Mouse (Mus musculus) limb, embryonic 11.5 days (tissue): ENCODE results near the gene Sox8. TPM values are rescaled to one million over a fixed set of nuclear protein-coding genes. Genes with fewer than 3 reads are reported as not detected.
A peak's percentile ranks its signal among the peaks of the same experiment; 100 is the strongest.

Experiments
- ATAC-seq: fragments of 200-750 bp; cut with Nextera tagmentation; 2 replicates; pipeline ENCODE4 v1.8.0; 2017; ENCODE audit warnings: low read depth; ENCODE audit not compliant: insufficient number of reproducible peaks, low FRiP score, low TSS enrichment
- DNase-seq: peaks from one replicate; pipeline ENCODE4 v3.0.0-alpha.2; 2015; ENCODE audit warnings: low spot score
- H3K27ac ChIP-seq: fragments of 300-500 bp; sonication (generic); replicated peaks from 2 replicates; pipeline ENCODE4 v1.5.1; 2014; ENCODE audit warnings: low read depth, mild to moderate bottlenecking, low read length
- H3K27me3 ChIP-seq: fragments of 300-500 bp; sonication (generic); 2 replicates; pipeline ENCODE4 v1.6.1; 2014; ENCODE audit warnings: mild to moderate bottlenecking, low read length, mixed read lengths; ENCODE audit not compliant: control insufficient read depth, insufficient read depth
- H3K36me3 ChIP-seq: fragments of 300-500 bp; sonication (generic); 2 replicates; pipeline ENCODE4 v1.6.1; 2014; ENCODE audit warnings: mild to moderate bottlenecking, low read length, moderate library complexity, mixed read lengths; ENCODE audit not compliant: control insufficient read depth, insufficient read depth
- H3K4me1 ChIP-seq: fragments of 300-500 bp; sonication (generic); 2 replicates; pipeline ENCODE4 v1.6.1; 2014; ENCODE audit warnings: low read length, mixed read lengths; ENCODE audit not compliant: control insufficient read depth, insufficient read depth
- H3K4me2 ChIP-seq: fragments of 300-500 bp; sonication (generic); 2 replicates; pipeline ENCODE4 v1.6.1; 2014; ENCODE audit warnings: low read depth, mild to moderate bottlenecking, moderate library complexity; ENCODE audit not compliant: severe bottlenecking
- H3K4me3 ChIP-seq: fragments of 300-500 bp; sonication (generic); 2 replicates; pipeline ENCODE4 v1.5.1; 2014; ENCODE audit warnings: low read depth, low read length
- H3K9ac ChIP-seq: fragments of 300-500 bp; sonication (generic); 2 replicates; pipeline ENCODE4 v1.6.1; 2014; ENCODE audit warnings: mild to moderate bottlenecking, low read length
- H3K9me3 ChIP-seq: fragments of 300-500 bp; sonication (generic); 2 replicates; pipeline ENCODE4 v1.6.1; 2016; ENCODE audit warnings: low read length; ENCODE audit not compliant: control insufficient read depth
- WGBS: fragments of 180-500 bp; shearing (Covaris S2); extraction: QIAGEN DNeasy Blood & Tissue Kit; methylation state at CpG from one replicate; pipeline ENCODE4 v1.1.7; 2014; 5-methylcytosine and 5-hydroxymethylcytosine counted together
- polyA plus RNA-seq: library from polyadenylated mRNA; unstranded; fragments of >200 nt; fragmentation: Nextera tagmentation; extraction: Ambion mirVana; gene quantifications from 2 replicates; pipeline ENCODE4 v1.2.1, GENCODE M21; 2014

Sox8 gene
- polyA plus RNA-seq, 1 experiment from 2014 or later: 8.8 TPM

DNA sequence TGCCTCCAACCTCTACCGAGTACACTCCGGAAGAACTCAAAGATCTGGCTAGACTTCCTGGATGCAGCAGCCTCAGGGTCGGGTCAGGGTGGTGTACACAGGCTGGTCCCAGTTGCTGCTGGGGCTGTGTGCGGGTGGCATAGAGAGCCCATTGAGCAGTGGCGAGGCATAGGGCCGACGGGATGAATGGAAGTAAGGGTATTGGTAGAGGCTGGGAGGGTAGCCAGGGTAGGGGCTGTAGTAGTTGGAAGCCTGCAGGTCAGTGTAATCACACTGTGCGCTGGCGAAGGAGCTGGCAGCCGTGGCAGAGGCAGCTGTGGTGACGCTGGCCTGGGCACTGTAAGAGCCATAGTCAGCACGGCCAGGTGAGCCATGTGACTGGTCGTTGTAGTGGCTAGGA lies 3.2 kb downstream of the Sox8 start:
- H3K27me3 ChIP-seq: peaks cover 13% of the 10 kb centered on the region
- peaks cover 26% of the 10 kb centered on the region for H3K4me1 ChIP-seq
- no peak overlapping the region for H3K4me3 ChIP-seq
- ATAC-seq (no peak), DNase-seq (no peak)
- no peaks in the 10 kb centered on the region for H3K36me3 ChIP-seq
- peak overlapping the region; percentile 10; the same call in 1 of the 2 replicates for H3K4me2 ChIP-seq
- H3K9me3 ChIP-seq: no peaks in the 10 kb centered on the region
- no peak overlapping the region for H3K9ac ChIP-seq
- H3K27ac ChIP-seq: no peak overlapping the region
- WGBS: 81% methylated on average over 13 of the region's 13 CpGs

DNA sequence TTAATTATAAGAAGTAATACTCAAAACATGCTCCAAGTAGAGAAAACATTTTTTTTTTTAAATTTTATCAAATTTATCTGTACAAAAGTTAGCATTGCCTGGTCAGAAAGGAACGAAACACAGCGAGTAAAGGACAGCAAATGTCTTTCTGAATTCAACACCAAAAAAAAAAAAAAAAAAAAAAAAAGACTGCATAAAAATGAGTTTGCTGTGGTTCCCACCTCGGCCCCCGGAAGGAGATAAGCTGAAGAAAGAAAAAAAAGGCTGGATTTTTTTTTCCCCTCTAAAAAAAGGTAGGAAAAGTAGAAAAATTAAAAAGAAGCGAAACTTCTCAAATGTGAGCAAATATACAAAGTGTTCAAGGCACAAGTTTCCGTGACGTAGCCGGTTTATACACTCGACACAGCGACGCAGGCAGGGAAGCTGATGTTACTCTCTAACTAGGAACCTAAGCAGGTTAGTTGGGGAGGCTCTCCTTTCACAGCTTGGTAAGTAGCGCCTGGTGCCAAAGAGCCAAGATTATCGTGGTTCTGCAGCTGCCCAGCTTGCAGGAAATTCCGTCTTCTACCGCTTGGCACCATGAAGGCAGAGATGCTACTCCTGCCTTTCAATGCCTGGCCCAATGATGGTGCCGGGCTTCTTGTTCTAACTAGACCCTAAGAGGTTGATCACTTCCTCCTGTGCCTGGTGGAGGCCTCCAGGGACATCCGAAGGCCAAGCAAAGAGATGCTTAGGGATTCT lies 4.5 kb downstream of the Sox8 start:
- WGBS: 81% methylated on average over 17 of the region's 17 CpGs
- no peak for DNase-seq
- Histone ChIP-seq H3K9ac (no peak overlapping the region), H3K4me2 (no peak overlapping the region), H3K4me1 (peaks cover 19% of the 10 kb centered on the region), H3K9me3 (no peaks in the 10 kb centered on the region), H3K36me3 (no peaks in the 10 kb centered on the region), H3K27me3 (peaks cover 13% of the 10 kb centered on the region; the same call in 1 of the 2 replicates), H3K4me3 (no peak overlapping the region), H3K27ac (no peak overlapping the region)
- no peak for ATAC-seq

DNA sequence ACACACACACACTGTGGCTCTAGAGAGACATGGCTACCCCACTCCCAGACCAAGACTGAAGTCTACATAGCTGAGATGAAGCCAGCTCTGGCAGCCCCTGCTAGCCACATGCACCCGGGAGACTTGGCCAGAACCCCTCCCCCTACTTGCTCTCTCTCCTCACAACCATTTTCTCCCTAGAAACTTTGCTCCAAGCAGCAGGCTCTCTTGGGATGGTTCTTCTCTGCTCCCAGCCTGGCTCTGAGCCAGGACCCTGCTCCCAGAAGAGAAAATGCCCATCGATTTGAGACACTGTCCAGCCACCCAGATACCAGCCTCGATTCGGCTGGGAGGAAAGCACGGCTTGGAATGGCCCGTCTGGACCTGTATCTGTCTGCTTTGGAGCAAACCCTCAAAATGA lies 5.2 kb downstream of the Sox8 start:
- Histone ChIP-seq H3K4me1 (peaks cover 16% of the 10 kb centered on the region), H3K36me3 (no peaks in the 10 kb centered on the region), H3K9me3 (no peaks in the 10 kb centered on the region), H3K4me2 (no peak overlapping the region), H3K4me3 (no peak overlapping the region), H3K27me3 (peaks cover 13% of the 10 kb centered on the region; the same call in 1 of the 2 replicates), H3K27ac (no peak overlapping the region), H3K9ac (no peak overlapping the region)
- DNase-seq (peak; percentile 41), ATAC-seq (no peak)
- WGBS: 21% methylated on average over 6 of the region's 6 CpGs

DNA sequence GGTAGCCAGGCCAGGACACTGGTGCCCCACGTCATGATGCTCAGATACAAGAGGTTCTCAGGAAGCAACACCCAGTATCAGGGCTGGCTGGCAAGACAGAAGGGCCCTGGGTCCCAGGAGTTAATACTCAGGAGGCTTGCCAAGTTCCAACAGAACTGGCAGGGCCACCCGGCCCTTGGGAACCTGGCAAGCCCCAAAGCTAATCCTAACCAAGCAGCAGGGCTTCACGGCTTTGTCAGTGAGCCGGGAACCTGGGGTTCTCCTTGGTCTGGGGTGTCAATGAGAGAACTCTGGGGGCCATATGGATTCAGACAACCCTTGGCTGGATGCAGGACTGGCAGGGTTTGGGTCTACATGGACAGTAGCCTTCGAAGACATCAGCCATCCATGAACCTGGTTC lies 6.0 kb downstream of the Sox8 start:
- Histone ChIP-seq H3K4me2 (no peak overlapping the region), H3K27ac (no peak overlapping the region), H3K4me3 (no peak overlapping the region), H3K36me3 (no peaks in the 10 kb centered on the region), H3K9ac (no peak overlapping the region), H3K27me3 (peaks cover 8% of the 10 kb centered on the region; the same call in 1 of the 2 replicates), H3K9me3 (no peaks in the 10 kb centered on the region), H3K4me1 (peaks cover 12% of the 10 kb centered on the region)
- DNase-seq (no peak), ATAC-seq (no peak)
- WGBS: 89% methylated on average over 5 of the region's 5 CpGs

DNA sequence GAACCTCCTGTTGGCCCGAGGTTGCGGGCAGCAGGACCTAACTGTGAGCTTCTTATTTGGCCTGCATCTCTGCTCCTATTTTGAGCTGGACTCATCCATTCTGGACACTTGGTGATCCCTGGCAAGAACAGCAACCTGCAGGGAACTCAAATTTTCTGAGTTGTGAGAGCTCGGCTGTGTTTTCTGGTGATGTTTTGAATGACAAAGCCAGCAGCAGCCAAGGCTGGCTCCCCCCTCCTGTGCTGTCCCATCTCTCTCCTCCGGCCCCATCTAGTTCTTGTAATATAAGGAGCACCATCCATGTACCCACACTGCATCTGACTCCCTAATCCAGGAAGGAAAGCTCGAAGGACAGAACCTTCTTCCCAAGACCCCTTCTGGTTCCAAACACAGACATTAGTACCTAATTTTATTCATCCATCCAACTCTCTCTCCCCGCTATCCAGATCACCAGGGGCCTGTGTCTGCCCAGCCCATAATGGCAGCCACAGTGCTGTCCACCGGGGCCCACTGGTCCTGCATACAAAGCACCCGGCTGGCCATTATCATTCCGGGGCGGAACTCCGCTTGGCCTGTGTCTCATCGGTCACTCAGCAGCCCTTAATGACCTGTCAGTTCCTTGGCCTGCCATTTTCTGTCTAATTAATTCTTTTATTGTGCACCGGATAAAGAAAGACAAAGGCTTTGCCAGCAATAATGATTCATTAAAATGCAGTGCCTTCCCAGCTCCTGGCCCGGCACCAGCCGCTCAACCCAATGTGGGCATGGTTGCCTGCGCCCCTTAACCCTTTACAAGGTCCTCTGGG lies 9.1 kb downstream of the Sox8 start:
- DNase-seq (no peak), ATAC-seq (no peak)
- Histone ChIP-seq H3K4me1 (peaks cover 10% of the 10 kb centered on the region), H3K27me3 (0 out of 2 replicates have a peak, but pooled peaks cover 2% of the 10 kb centered on the region), H3K36me3 (no peaks in the 10 kb centered on the region), H3K4me3 (no peak overlapping the region), H3K9ac (no peak overlapping the region), H3K4me2 (no peak overlapping the region), H3K9me3 (no peaks in the 10 kb centered on the region), H3K27ac (no peak overlapping the region)
- WGBS: 69% methylated on average over 16 of the region's 16 CpGs

DNA sequence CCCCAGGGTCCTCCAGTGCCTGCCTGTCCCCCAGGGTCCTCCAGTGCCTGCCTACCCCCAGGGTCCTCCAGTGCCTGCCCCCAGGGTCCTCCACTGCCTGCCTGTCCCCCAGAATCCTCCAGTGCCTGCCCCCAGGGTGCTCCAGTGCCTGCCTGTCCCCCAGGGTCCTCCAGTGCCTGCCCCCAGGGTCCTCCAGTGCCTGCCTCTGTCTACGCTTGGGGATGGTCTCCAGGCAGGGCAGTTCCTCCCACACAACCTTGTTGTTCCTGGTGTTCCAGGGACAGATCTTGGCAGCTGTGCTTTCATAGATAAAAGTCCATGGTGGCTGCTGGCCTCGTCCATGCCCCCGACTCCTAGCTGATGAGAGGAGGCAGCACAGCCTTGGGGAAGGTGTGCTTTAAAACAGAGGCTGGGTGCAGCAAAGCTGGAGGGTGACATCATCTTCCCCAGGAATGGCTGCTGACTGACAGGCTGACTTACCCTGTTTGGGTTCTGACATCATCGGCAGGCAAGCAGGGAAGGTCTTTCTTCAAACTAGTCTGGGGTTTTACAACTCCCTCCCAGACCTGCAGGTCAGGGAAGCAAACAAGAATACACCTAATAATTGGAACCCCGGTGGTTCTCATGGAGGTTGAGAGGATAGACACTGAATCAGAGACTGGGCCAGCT lies 9.8 kb downstream of the Sox8 start:
- no peak for ATAC-seq
- H3K4me3 ChIP-seq: no peak overlapping the region
- H3K4me2 ChIP-seq: no peak overlapping the region
- H3K27me3 ChIP-seq: 0 out of 2 replicates have a peak, but pooled peaks cover 2% of the 10 kb centered on the region
- H3K36me3 ChIP-seq: no peaks in the 10 kb centered on the region
- H3K4me1 ChIP-seq: peaks cover 18% of the 10 kb centered on the region
- H3K27ac ChIP-seq: no peak overlapping the region
- H3K9ac ChIP-seq: no peak overlapping the region
- H3K9me3 ChIP-seq: no peaks in the 10 kb centered on the region
- WGBS: 70% methylated on average over 5 of the region's 5 CpGs
- no peak for DNase-seq

DNA sequence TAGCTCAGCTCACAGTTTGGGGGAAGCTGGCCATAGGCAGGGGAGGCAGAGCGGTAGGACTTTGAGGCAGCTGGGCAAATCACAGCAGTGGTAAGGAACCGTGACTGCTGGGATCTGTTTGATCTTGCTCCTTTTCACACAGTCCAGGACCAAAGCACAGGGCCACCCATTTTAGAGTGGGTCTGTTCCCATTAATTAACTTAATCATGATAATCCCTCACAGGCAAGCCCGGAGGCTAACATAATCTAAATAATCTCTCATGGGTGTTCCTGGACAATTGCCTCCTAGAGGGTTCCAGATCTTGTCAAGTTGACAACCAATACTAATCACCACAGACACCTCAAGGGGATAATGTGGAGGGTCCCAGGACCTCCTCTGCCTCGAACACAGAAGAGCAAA lies 10.9 kb downstream of the Sox8 start:
- no peaks in the 10 kb centered on the region for H3K36me3 ChIP-seq
- WGBS: 43% methylated on average over 4 of the region's 4 CpGs
- no peak overlapping the region for H3K27ac ChIP-seq
- ATAC-seq (no peak), DNase-seq (no peak)
- H3K27me3 ChIP-seq: 0 out of 2 replicates have a peak, but pooled peaks cover 2% of the 10 kb centered on the region
- H3K9me3 ChIP-seq: no peaks in the 10 kb centered on the region
- no peak overlapping the region for H3K4me2 ChIP-seq
- H3K9ac ChIP-seq: no peak overlapping the region
- H3K4me3 ChIP-seq: no peak overlapping the region
- peaks cover 28% of the 10 kb centered on the region for H3K4me1 ChIP-seq

DNA sequence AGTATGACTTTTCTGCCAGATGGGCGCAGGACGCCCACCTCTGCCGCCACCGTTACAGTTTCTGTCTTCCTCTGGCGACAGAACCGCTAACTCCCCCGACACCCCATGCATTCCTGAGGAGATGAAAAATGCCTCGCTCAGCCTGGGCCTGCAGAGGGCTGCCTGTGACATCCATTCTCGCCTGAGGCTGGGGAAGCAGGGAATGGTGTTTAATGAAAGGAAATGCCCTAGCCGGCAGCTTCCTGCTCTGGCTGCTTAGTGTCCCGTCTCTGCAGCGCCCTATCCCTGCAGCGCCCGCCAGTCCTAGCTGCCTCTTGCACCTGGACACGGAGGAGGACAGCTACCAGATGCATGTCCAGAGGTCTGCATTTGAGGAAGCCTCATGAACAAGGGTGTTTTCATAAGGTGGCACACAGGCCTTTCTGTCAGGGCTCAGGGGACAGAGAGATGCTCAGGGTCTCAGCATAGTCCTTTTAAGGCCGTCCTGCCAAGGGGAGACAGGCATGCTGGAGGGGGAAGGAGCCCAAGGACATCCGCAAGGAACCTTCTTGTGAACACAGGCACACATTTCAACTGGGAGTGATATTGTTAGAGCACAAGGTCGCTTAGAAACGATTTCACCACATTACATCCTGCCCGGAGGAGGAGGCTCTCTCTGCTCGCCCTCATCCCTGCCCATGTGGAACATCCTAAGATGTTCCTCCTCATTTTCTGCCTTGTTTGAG lies 13.7 kb downstream of the Sox8 start:
- Histone ChIP-seq H3K27me3 (no peaks in the 10 kb centered on the region), H3K9ac (peak overlapping the region; percentile 45; the same call in 1 of the 2 replicates), H3K27ac (peak overlapping the region; percentile 42; the same call in 1 of the 2 replicates), H3K9me3 (no peaks in the 10 kb centered on the region), H3K4me3 (peak overlapping the region; percentile 20), H3K4me2 (peak overlapping the region; percentile 72), H3K36me3 (no peaks in the 10 kb centered on the region), H3K4me1 (peaks cover 27% of the 10 kb centered on the region)
- ATAC-seq (peak; percentile 50), DNase-seq (peak; percentile 76)
- WGBS: 9% methylated on average over 21 of the region's 21 CpGs
